Mouse (Mus musculus) forebrain, embryonic 14.5 days (tissue): ENCODE measurements at regions not wholly inside any gene's neighbourhood (a gene's known extent, or its start where the extent isn't known, plus 50 kb on each side); places are given as distances from the start of the nearest gene placed in this dataset.

Source experiments
- ATAC-seq: fragments of 200-750 bp; cut with Nextera tagmentation; 2 replicates; pipeline ENCODE4 v1.8.0; 2017; ENCODE audit warnings: mild to moderate bottlenecking, moderate library complexity
- DNase-seq: peaks from one replicate; pipeline ENCODE4 v3.0.0-alpha.2; 2015; ENCODE audit warnings: low spot score
- H3K27ac ChIP-seq: fragments of 300-500 bp; sonication (generic); 2 replicates; pipeline ENCODE4 v1.5.1; 2014; ENCODE audit warnings: low read depth, mild to moderate bottlenecking, control low read depth, low read length, moderate library complexity
- H3K27me3 ChIP-seq: fragments of 300-500 bp; sonication (generic); replicated peaks from 2 replicates; pipeline ENCODE4 v1.6.1; 2014; ENCODE audit warnings: low read length, control low read depth, mixed read lengths; ENCODE audit not compliant: control insufficient read depth, insufficient read depth
- H3K36me3 ChIP-seq: fragments of 300-500 bp; sonication (generic); 2 replicates; pipeline ENCODE4 v1.6.1; 2014; ENCODE audit warnings: low read length, control low read depth; ENCODE audit not compliant: control insufficient read depth, insufficient read depth
- H3K4me1 ChIP-seq: fragments of 300-500 bp; sonication (generic); 2 replicates; pipeline ENCODE4 v1.6.1; 2014; ENCODE audit warnings: antibody characterized with exemption, low read length, control low read depth; ENCODE audit not compliant: control insufficient read depth, insufficient read depth
- H3K4me2 ChIP-seq: fragments of 300-500 bp; sonication (generic); 2 replicates; pipeline ENCODE4 v1.6.1; 2014; ENCODE audit warnings: mild to moderate bottlenecking, control low read depth, low read length
- H3K4me3 ChIP-seq: fragments of 300-500 bp; sonication (generic); 2 replicates; pipeline ENCODE4 v1.5.1; 2014; ENCODE audit warnings: low read depth, low read length, control low read depth
- H3K9ac ChIP-seq: fragments of 300-500 bp; sonication (generic); 2 replicates; pipeline ENCODE4 v1.6.1; 2014; ENCODE audit warnings: mild to moderate bottlenecking, low read length, control low read depth, moderate library complexity
- H3K9me3 ChIP-seq: fragments of 300-500 bp; sonication (generic); replicated peaks from 2 replicates; pipeline ENCODE4 v1.6.1; 2016; ENCODE audit warnings: low read length, control low read depth, mixed read lengths; ENCODE audit not compliant: control insufficient read depth
- WGBS: fragments of 180-500 bp; shearing (Covaris S2); extraction: QIAGEN DNeasy Blood & Tissue Kit; methylation state at CpG from one replicate; pipeline ENCODE4 v1.1.7; 2014; 5-methylcytosine and 5-hydroxymethylcytosine counted together

GRCm38 (mm10) chr14:36819826-36820225 lies 148.8 kb downstream of the Ccser2 start:
- ATAC-seq (peak; percentile 54), DNase-seq (peak; percentile 55)
- WGBS: 10% methylated on average over 1 of the region's 1 CpGs

GRCm38 (mm10) chr14:36802418-36802817 lies 166.2 kb downstream of the Ccser2 start:
- Histone ChIP-seq H3K4me2 (no peak overlapping the region), H3K9ac (no peak overlapping the region), H3K27ac (no peak overlapping the region), H3K4me3 (no peak overlapping the region), H3K9me3 (no peaks in the 10 kb centered on the region), H3K27me3 (no peaks in the 10 kb centered on the region), H3K36me3 (no peaks in the 10 kb centered on the region), H3K4me1 (no peaks in the 10 kb centered on the region)
- ATAC-seq (no peak), DNase-seq (no peak)
- 90% methylated on average over 2 of the region's 3 CpGs for WGBS

More at GRCm38 (mm10) chr14:36819826-36820225, 148.8 kb downstream of the Ccser2 start:
- Histone ChIP-seq H3K4me3 (no peak overlapping the region), H3K36me3 (no peaks in the 10 kb centered on the region), H3K4me2 (no peak overlapping the region), H3K27ac (no peak overlapping the region), H3K4me1 (no peaks in the 10 kb centered on the region), H3K9me3 (no peaks in the 10 kb centered on the region), H3K9ac (no peak overlapping the region), H3K27me3 (no peaks in the 10 kb centered on the region)

GRCm38 (mm10) chr14:36799820-36800219 lies 168.8 kb downstream of the Ccser2 start:
- no peaks in the 10 kb centered on the region for H3K9me3 ChIP-seq
- H3K9ac ChIP-seq: no peak overlapping the region
- no peak overlapping the region for H3K4me2 ChIP-seq
- DNase-seq: no peak
- no peak for ATAC-seq
- no peak overlapping the region for H3K4me3 ChIP-seq
- H3K4me1 ChIP-seq: no peaks in the 10 kb centered on the region
- no peak overlapping the region for H3K27ac ChIP-seq
- no peaks in the 10 kb centered on the region for H3K27me3 ChIP-seq
- H3K36me3 ChIP-seq: no peaks in the 10 kb centered on the region
- WGBS: 91% methylated on average over 1 of the region's 1 CpGs

GRCm38 (mm10) chr14:36781882-36782281 lies 186.7 kb downstream of the Ccser2 start:
- H3K4me2 ChIP-seq: no peak overlapping the region
- 93% methylated on average over 2 of the region's 2 CpGs for WGBS
- H3K9me3 ChIP-seq: no peaks in the 10 kb centered on the region
- H3K9ac ChIP-seq: no peak overlapping the region
- DNase-seq (no peak), ATAC-seq (no peak)
- H3K4me3 ChIP-seq: no peak overlapping the region
- H3K4me1 ChIP-seq: no peaks in the 10 kb centered on the region
- no peak overlapping the region for H3K27ac ChIP-seq
- no peaks in the 10 kb centered on the region for H3K27me3 ChIP-seq
- no peaks in the 10 kb centered on the region for H3K36me3 ChIP-seq

GRCm38 (mm10) chr14:36778956-36779355 lies 189.6 kb downstream of the Ccser2 start:
- no peaks in the 10 kb centered on the region for H3K9me3 ChIP-seq
- no peak overlapping the region for H3K27ac ChIP-seq
- no peak overlapping the region for H3K4me3 ChIP-seq
- no peak overlapping the region for H3K4me2 ChIP-seq
- no peak overlapping the region for H3K9ac ChIP-seq
- H3K27me3 ChIP-seq: no peaks in the 10 kb centered on the region
- H3K36me3 ChIP-seq: no peaks in the 10 kb centered on the region
- 74% methylated on average over 1 of the region's 1 CpGs for WGBS
- ATAC-seq: 0 out of 2 replicates have a peak, but pooled peaks have one; percentile 46
- peak; percentile 55 for DNase-seq
- H3K4me1 ChIP-seq: no peaks in the 10 kb centered on the region

- DNase-seq (no peak), ATAC-seq (no peak)
- no peak overlapping the region for H3K4me2 ChIP-seq
- no peaks in the 10 kb centered on the region for H3K9me3 ChIP-seq
- WGBS: 86% methylated on average over 3 of the region's 3 CpGs
- H3K4me1 ChIP-seq: no peaks in the 10 kb centered on the region
- H3K27ac ChIP-seq: no peak overlapping the region
- H3K36me3 ChIP-seq: no peaks in the 10 kb centered on the region
- H3K4me3 ChIP-seq: no peak overlapping the region
- no peak overlapping the region for H3K9ac ChIP-seq
- no peaks in the 10 kb centered on the region for H3K27me3 ChIP-seq
Observed at GRCm38 (mm10) chr14:36774349-36774748, 194.2 kb downstream of the Ccser2 start.

GRCm38 (mm10) chr14:36764377-36764776 lies 204.2 kb downstream of the Ccser2 start:
- no peak overlapping the region for H3K4me2 ChIP-seq
- H3K4me1 ChIP-seq: no peaks in the 10 kb centered on the region
- no peaks in the 10 kb centered on the region for H3K27me3 ChIP-seq
- no peaks in the 10 kb centered on the region for H3K9me3 ChIP-seq
- H3K36me3 ChIP-seq: no peaks in the 10 kb centered on the region
- no peak overlapping the region for H3K4me3 ChIP-seq
- no peak overlapping the region for H3K9ac ChIP-seq
- ATAC-seq (no peak), DNase-seq (no peak)
- H3K27ac ChIP-seq: no peak overlapping the region
- 90% methylated on average over 4 of the region's 4 CpGs for WGBS

- H3K4me3 ChIP-seq: no peak overlapping the region
- no peaks in the 10 kb centered on the region for H3K4me1 ChIP-seq
- H3K27ac ChIP-seq: no peak overlapping the region
- ATAC-seq: no peak
- no peaks in the 10 kb centered on the region for H3K36me3 ChIP-seq
- WGBS: 81% methylated on average over 6 of the region's 6 CpGs
- H3K4me2 ChIP-seq: no peak overlapping the region
- no peak overlapping the region for H3K9ac ChIP-seq
- no peaks in the 10 kb centered on the region for H3K9me3 ChIP-seq
- DNase-seq: no peak
- H3K27me3 ChIP-seq: no peaks in the 10 kb centered on the region
Observed at GRCm38 (mm10) chr14:36756056-36756455, 212.5 kb downstream of the Ccser2 start.

- Histone ChIP-seq H3K27me3 (no peaks in the 10 kb centered on the region), H3K4me2 (no peak overlapping the region), H3K27ac (no peak overlapping the region), H3K4me3 (no peak overlapping the region), H3K36me3 (no peaks in the 10 kb centered on the region), H3K9me3 (no peaks in the 10 kb centered on the region), H3K9ac (no peak overlapping the region), H3K4me1 (no peaks in the 10 kb centered on the region)
- WGBS: 66% methylated on average over 6 of the region's 6 CpGs
- ATAC-seq (peak; percentile 80), DNase-seq (peak; percentile 61)
Observed at GRCm38 (mm10) chr14:36748130-36748883, 220.3 kb downstream of the Ccser2 start.
